Mouse (Mus musculus): ENCODE results near the gene Dhx34. TPM values are rescaled to one million over a fixed set of nuclear protein-coding genes. Genes with fewer than 3 reads are reported as not detected.

Gene Dhx34
- total RNA-seq, 2 experiments from 2014 or later: 1.0 to 13.1 TPM

GRCm38 (mm10) chr7:16213986-16214385 is 7.9 kb downstream of the Dhx34 start:
- ATAC-seq (replicated peaks; ENCODE audit: low FRiP score, poor library complexity, severe bottlenecking): no peak

- no peak for ATAC-seq (replicated peaks; ENCODE audit: low FRiP score, poor library complexity, severe bottlenecking)
These were observed 8.6 kb downstream of the Dhx34 start for GRCm38 (mm10) chr7:16213196-16213595.

GRCm38 (mm10) chr7:16210862-16211365 is 10.9 kb downstream of the Dhx34 start:
- ATAC-seq (replicated peaks; ENCODE audit: low FRiP score, poor library complexity, severe bottlenecking): no peak

GRCm38 (mm10) chr7:16208781-16209665 is 12.8 kb downstream of the Dhx34 start:
- no peak for ATAC-seq (replicated peaks; ENCODE audit: low FRiP score, poor library complexity, severe bottlenecking)

GRCm38 (mm10) chr7:16207496-16207895 is 14.3 kb downstream of the Dhx34 start:
- ATAC-seq (replicated peaks; ENCODE audit: low FRiP score, poor library complexity, severe bottlenecking): no peak

GRCm38 (mm10) chr7:16207076-16207475 is 14.8 kb downstream of the Dhx34 start:
- ATAC-seq (replicated peaks; ENCODE audit: low FRiP score, poor library complexity, severe bottlenecking): no peak

GRCm38 (mm10) chr7:16204791-16205190 is 17.0 kb downstream of the Dhx34 start:
- no peak for ATAC-seq (replicated peaks; ENCODE audit: low FRiP score, poor library complexity, severe bottlenecking)

- ATAC-seq (replicated peaks; ENCODE audit: low FRiP score, poor library complexity, severe bottlenecking): no peak
These were observed 18.3 kb downstream of the Dhx34 start for GRCm38 (mm10) chr7:16203505-16203903.

- no peak for ATAC-seq (replicated peaks; ENCODE audit: low FRiP score, poor library complexity, severe bottlenecking)
These were observed 18.9 kb downstream of the Dhx34 start for GRCm38 (mm10) chr7:16202756-16203504.

- no peak for ATAC-seq (replicated peaks; ENCODE audit: low FRiP score, poor library complexity, severe bottlenecking)
These were observed 20.7 kb downstream of the Dhx34 start for GRCm38 (mm10) chr7:16201136-16201535.

GRCm38 (mm10) chr7:16198540-16198939 is 23.3 kb downstream of the Dhx34 start:
- ATAC-seq (replicated peaks; ENCODE audit: low FRiP score, poor library complexity, severe bottlenecking): no peak

- no peak for ATAC-seq (replicated peaks; ENCODE audit: low FRiP score, poor library complexity, severe bottlenecking)
These were observed 24.7 kb downstream of the Dhx34 start for GRCm38 (mm10) chr7:16197166-16197565.

- ATAC-seq (replicated peaks; ENCODE audit: low FRiP score, poor library complexity, severe bottlenecking): no peak
These were observed 25.2 kb downstream of the Dhx34 start for GRCm38 (mm10) chr7:16196616-16197015.

GRCm38 (mm10) chr7:16193702-16194101 is 28.1 kb downstream of the Dhx34 start:
- ATAC-seq (replicated peaks; ENCODE audit: low FRiP score, poor library complexity, severe bottlenecking): no peak

- ATAC-seq (replicated peaks; ENCODE audit: low FRiP score, poor library complexity, severe bottlenecking): peak; percentile 72; the same call in 1 of the 2 replicates
These were observed 29.5 kb downstream of the Dhx34 start for GRCm38 (mm10) chr7:16192315-16192714.

- no peak for ATAC-seq (replicated peaks; ENCODE audit: low FRiP score, poor library complexity, severe bottlenecking)
These were observed 34.3 kb downstream of the Dhx34 start for GRCm38 (mm10) chr7:16187494-16187893.

- ATAC-seq (replicated peaks; ENCODE audit: low FRiP score, poor library complexity, severe bottlenecking): no peak
These were observed 38.2 kb downstream of the Dhx34 start for GRCm38 (mm10) chr7:16183663-16184062.

- ATAC-seq (replicated peaks; ENCODE audit: low FRiP score, poor library complexity, severe bottlenecking): no peak
These were observed 43.7 kb downstream of the Dhx34 start for GRCm38 (mm10) chr7:16178114-16178513.

- no peak for ATAC-seq (replicated peaks; ENCODE audit: low FRiP score, poor library complexity, severe bottlenecking)
These were observed 46.3 kb downstream of the Dhx34 start for GRCm38 (mm10) chr7:16175542-16175931.

- ATAC-seq (replicated peaks; ENCODE audit: low FRiP score, poor library complexity, severe bottlenecking): no peak
These were observed 47.0 kb downstream of the Dhx34 start, which contains the start of gene Meis3 for GRCm38 (mm10) chr7:16174597-16175541. TSS of gene Meis3 (plus strand) at chr7:16175090.

All from erythroblast, adult 5-6 weeks (primary cell).